Mouse (Mus musculus) limb, embryonic 13.5 days (tissue): ENCODE measurements at regions not wholly inside any gene's neighbourhood (a gene's known extent, or its start where the extent isn't known, plus 50 kb on each side); places are given as distances from the start of the nearest gene placed in this dataset.

ENCODE experiments used
- ATAC-seq: fragments of 200-750 bp; cut with Nextera tagmentation; 2 replicates; pipeline ENCODE4 v1.8.0; 2017; ENCODE audit warnings: low read depth, moderate number of reproducible peaks, moderate TSS enrichment; ENCODE audit not compliant: low FRiP score
- H3K27ac ChIP-seq: fragments of 300-500 bp; sonication (generic); 2 replicates; pipeline ENCODE4 v1.5.1; 2015; ENCODE audit warnings: inconsistent platforms, mild to moderate bottlenecking, moderate library complexity
- H3K27me3 ChIP-seq: fragments of 300-500 bp; sonication (generic); 2 replicates; pipeline ENCODE4 v1.6.1; 2015; ENCODE audit warnings: mild to moderate bottlenecking, inconsistent platforms
- H3K36me3 ChIP-seq: fragments of 300-500 bp; sonication (generic); 2 replicates; pipeline ENCODE4 v1.6.1; 2015; ENCODE audit warnings: inconsistent platforms, mild to moderate bottlenecking, moderate library complexity
- H3K4me1 ChIP-seq: fragments of 300-500 bp; sonication (generic); 2 replicates; pipeline ENCODE4 v1.6.1; 2015; ENCODE audit warnings: inconsistent platforms
- H3K4me2 ChIP-seq: fragments of 300-500 bp; sonication (generic); replicated peaks from 2 replicates; pipeline ENCODE4 v1.6.1; 2015; ENCODE audit warnings: inconsistent platforms, mild to moderate bottlenecking, moderate library complexity
- H3K4me3 ChIP-seq: fragments of 300-500 bp; sonication (generic); 2 replicates; pipeline ENCODE4 v1.5.1; 2015; ENCODE audit warnings: moderate library complexity, mild to moderate bottlenecking, inconsistent platforms
- H3K9ac ChIP-seq: fragments of 300-500 bp; sonication (generic); 2 replicates; pipeline ENCODE4 v1.6.1; 2015; ENCODE audit warnings: mild to moderate bottlenecking, inconsistent platforms
- H3K9me3 ChIP-seq: fragments of 300-500 bp; sonication (generic); 2 replicates; pipeline ENCODE4 v1.6.1; 2016; ENCODE audit warnings: inconsistent platforms
- WGBS: fragments of 180-500 bp; shearing (Covaris S2); methylation state at CpG from one replicate; pipeline ENCODE4 v1.1.7; 2015; 5-methylcytosine and 5-hydroxymethylcytosine counted together

- H3K9me3 ChIP-seq: no peaks in the 10 kb centered on the region
- no peak for ATAC-seq
- H3K27ac ChIP-seq: no peak overlapping the region
- no peaks in the 10 kb centered on the region for H3K27me3 ChIP-seq
- no peaks in the 10 kb centered on the region for H3K4me1 ChIP-seq
- no peak overlapping the region for H3K4me2 ChIP-seq
- WGBS: 73% methylated on average over 1 of the region's 1 CpGs
- no peaks in the 10 kb centered on the region for H3K36me3 ChIP-seq
- H3K9ac ChIP-seq: no peak overlapping the region
- no peak overlapping the region for H3K4me3 ChIP-seq
Observed at GRCm38 (mm10) chr2:117910781-117911180, 200.9 kb upstream of the Thbs1 start.

DNA sequence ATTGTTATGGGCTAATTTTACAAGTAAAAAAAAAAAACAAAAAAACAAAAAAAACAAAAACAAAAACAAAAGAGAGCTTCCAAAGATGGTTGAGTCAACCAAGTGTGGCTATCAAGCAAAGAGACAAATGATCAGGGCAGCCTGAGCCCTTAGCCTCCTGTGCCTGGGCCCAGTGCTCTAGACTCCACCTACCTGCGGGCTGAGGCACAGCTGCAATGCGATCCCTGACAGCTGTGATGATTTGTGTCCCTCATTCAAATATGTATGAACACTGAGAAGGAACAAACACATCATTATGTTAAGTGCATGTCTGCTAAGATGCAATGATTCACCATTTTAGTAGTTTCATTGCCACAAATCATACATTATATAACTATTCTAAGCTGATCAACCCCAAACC lies 199.0 kb upstream of the Thbs1 start:
- ATAC-seq: no peak
- Histone ChIP-seq H3K9ac (no peak overlapping the region), H3K4me1 (no peaks in the 10 kb centered on the region), H3K27ac (no peak overlapping the region), H3K4me3 (no peak overlapping the region), H3K36me3 (no peaks in the 10 kb centered on the region), H3K27me3 (no peaks in the 10 kb centered on the region), H3K4me2 (no peak overlapping the region), H3K9me3 (no peaks in the 10 kb centered on the region)
- 50% methylated on average over 2 of the region's 2 CpGs for WGBS

GRCm38 (mm10) chr2:117913846-117914245 lies 197.8 kb upstream of the Thbs1 start:
- Histone ChIP-seq H3K27ac (no peak overlapping the region), H3K27me3 (no peaks in the 10 kb centered on the region), H3K9me3 (no peaks in the 10 kb centered on the region), H3K4me3 (no peak overlapping the region), H3K4me1 (no peaks in the 10 kb centered on the region), H3K36me3 (no peaks in the 10 kb centered on the region), H3K9ac (no peak overlapping the region), H3K4me2 (no peak overlapping the region)
- ATAC-seq: no peak
- 93% methylated on average over 4 of the region's 4 CpGs for WGBS

DNA sequence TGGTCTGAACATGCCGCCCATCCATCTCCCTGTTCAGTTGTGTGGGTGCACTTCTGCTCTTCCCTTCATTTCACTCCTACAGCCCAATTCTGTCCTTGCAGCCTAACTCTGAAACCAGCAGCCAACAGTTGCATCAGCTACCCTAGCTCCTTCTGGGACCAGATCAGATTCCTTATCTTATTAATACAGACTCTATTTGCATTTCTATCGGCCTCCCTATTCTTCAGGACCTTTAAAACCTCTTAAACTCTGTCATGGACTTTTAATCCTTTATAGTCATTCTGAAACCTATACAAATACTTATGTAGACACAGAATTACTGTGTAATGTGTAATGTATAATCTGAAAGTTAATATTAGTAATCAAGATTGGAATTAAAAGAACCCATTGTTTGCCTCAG lies 195.9 kb upstream of the Thbs1 start:
- H3K36me3 ChIP-seq: no peaks in the 10 kb centered on the region
- H3K4me2 ChIP-seq: no peak overlapping the region
- no peak overlapping the region for H3K4me3 ChIP-seq
- no peaks in the 10 kb centered on the region for H3K27me3 ChIP-seq
- no peak overlapping the region for H3K9ac ChIP-seq
- H3K27ac ChIP-seq: no peak overlapping the region
- H3K4me1 ChIP-seq: no peaks in the 10 kb centered on the region
- 87% methylated on average over 2 of the region's 2 CpGs for whole genome bisulfite sequencing
- ATAC-seq: no peak
- H3K9me3 ChIP-seq: no peaks in the 10 kb centered on the region

DNA sequence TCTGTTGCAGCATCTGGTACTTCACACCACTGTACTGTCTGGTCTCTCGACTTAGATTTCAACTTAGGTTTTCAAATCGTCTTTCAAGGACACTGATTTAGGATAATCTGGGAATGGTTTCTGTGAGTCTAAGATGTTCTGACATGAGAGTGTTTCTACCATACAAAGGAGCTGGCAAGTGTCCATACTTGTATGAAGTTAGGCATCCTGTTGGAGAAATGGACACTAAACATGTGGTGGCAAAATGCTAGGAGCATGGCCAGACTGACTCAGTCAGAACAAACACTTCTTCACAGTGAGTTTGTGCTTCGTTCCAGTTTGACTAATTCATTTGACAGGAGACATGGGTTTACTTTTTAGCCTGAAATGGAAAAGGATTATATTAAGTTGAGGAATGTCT lies 194.5 kb upstream of the Thbs1 start:
- no peak overlapping the region for H3K4me2 ChIP-seq
- H3K9ac ChIP-seq: no peak overlapping the region
- no peaks in the 10 kb centered on the region for H3K9me3 ChIP-seq
- H3K4me3 ChIP-seq: no peak overlapping the region
- no peak for ATAC-seq
- WGBS: 80% methylated on average over 3 of the region's 3 CpGs
- H3K36me3 ChIP-seq: no peaks in the 10 kb centered on the region
- H3K4me1 ChIP-seq: no peaks in the 10 kb centered on the region
- no peak overlapping the region for H3K27ac ChIP-seq
- no peaks in the 10 kb centered on the region for H3K27me3 ChIP-seq

DNA sequence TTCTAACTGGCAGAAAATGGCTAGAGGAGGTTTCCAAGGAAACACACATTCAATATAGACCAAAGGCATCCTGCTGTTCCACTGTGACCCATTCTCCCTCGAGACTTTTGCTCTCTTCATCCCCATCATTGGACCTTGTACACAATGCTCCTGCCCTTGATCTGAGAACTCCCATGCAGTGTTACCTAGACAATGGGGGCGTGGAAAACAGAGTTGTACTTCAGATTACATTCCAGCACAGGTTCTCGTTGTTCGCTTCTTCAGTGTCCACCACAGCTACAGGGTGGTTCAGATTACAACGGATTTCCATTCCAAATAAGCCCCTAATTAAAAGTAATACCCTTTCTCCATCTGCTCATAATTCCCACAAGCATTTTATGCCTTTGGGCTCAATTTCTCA lies 186.8 kb upstream of the Thbs1 start:
- ATAC-seq: no peak; the same call in 1 of the 2 replicates
- Histone ChIP-seq H3K9ac (no peak overlapping the region), H3K36me3 (no peaks in the 10 kb centered on the region), H3K9me3 (no peaks in the 10 kb centered on the region), H3K27me3 (no peaks in the 10 kb centered on the region), H3K4me1 (peaks cover 19% of the 10 kb centered on the region), H3K27ac (no peak overlapping the region), H3K4me2 (no peak overlapping the region), H3K4me3 (no peak overlapping the region)
- 39% methylated on average over 5 of the region's 5 CpGs for WGBS

DNA sequence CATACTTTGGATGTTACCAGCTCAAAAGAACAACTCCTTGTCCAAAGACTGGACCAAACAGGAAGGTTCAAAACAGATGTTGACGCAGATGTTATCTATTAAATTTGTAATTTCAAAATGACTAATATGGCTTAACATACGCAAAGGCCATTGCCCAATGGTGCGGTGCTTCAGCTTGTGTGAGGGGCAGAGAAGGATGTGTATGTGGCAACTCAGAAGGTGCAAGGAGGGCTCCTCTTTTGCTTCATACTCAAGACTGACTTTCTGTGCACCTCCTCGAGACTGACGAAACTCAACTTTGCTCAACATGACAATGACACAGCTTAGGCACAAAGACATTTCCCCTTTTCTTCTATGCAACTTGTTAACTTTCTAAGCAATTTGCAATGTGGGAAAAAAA lies 186.3 kb upstream of the Thbs1 start:
- Histone ChIP-seq H3K4me1 (peaks cover 19% of the 10 kb centered on the region), H3K27ac (no peak overlapping the region), H3K4me2 (no peak overlapping the region), H3K36me3 (no peaks in the 10 kb centered on the region), H3K9me3 (no peaks in the 10 kb centered on the region), H3K9ac (no peak overlapping the region), H3K4me3 (no peak overlapping the region), H3K27me3 (no peaks in the 10 kb centered on the region)
- 75% methylated on average over 5 of the region's 5 CpGs for WGBS
- ATAC-seq: no peak

DNA sequence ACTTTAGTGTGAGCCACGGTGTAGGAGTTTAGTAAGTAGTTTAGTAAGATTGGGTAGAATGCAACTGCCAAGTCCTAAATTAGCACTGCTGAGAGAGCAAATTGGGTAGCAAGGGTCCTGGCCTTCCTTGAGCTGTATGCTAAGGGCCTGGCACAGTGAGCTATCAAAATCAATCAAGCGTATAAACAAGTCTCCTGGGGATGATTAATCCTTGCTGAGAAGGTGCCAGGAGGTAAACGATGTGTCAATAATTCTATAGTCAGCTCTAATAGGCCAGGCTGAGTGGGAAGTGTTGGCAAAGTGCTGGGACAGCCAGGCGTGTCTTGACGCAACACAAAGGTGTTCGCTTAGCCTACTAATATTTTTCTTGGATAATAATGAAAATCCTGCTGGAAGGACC lies 183.6 kb upstream of the Thbs1 start:
- peaks cover 19% of the 10 kb centered on the region for H3K4me1 ChIP-seq
- 49% methylated on average over 6 of the region's 6 CpGs for WGBS
- peak; percentile 80; the same call in 1 of the 2 replicates for ATAC-seq
- H3K36me3 ChIP-seq: no peaks in the 10 kb centered on the region
- H3K9ac ChIP-seq: no peak overlapping the region
- H3K9me3 ChIP-seq: 0 out of 2 replicates have a peak, but pooled peaks cover 5% of the 10 kb centered on the region
- H3K27ac ChIP-seq: no peak overlapping the region
- no peak overlapping the region for H3K4me3 ChIP-seq
- no peaks in the 10 kb centered on the region for H3K27me3 ChIP-seq
- H3K4me2 ChIP-seq: no peak overlapping the region

- H3K27me3 ChIP-seq: no peaks in the 10 kb centered on the region
- no peak for ATAC-seq
- H3K9me3 ChIP-seq: 0 out of 2 replicates have a peak, but pooled peaks cover 5% of the 10 kb centered on the region
- 67% methylated on average over 1 of the region's 1 CpGs for WGBS
- no peak overlapping the region for H3K9ac ChIP-seq
- peaks cover 18% of the 10 kb centered on the region for H3K4me1 ChIP-seq
- no peak overlapping the region for H3K4me2 ChIP-seq
- H3K27ac ChIP-seq: no peak overlapping the region
- no peaks in the 10 kb centered on the region for H3K36me3 ChIP-seq
- H3K4me3 ChIP-seq: no peak overlapping the region
Observed at GRCm38 (mm10) chr2:117929586-117929985, 182.1 kb upstream of the Thbs1 start.

DNA sequence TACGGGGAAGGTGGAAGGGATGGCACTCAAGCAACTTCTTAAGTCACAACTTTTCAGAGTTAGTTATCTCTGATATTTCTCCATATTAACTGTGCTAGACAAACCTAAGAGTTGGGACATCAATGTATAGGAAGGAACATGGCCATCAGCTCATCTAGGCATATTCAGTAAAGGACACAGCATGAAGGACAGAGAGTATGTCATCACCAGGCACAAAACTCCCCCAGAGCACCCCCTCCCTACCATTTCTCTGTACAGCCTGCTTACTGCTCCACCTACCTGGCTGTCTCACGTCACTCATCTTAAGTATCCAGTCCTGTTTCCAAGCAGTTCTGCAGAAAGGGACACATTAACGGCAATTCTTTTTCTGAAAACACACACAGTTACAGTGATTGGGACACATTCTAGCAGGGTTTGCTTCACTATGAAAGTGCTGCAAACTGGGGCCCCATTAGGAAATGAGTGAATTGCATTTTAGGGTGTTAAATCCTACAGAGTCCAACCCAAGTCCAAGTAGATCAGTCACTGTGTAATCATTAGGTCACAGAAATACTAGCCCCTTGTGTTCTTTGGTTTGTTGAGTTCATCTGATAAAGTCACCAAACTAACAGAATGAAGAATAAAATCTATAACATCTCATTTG lies 180.7 kb upstream of the Thbs1 start:
- Histone ChIP-seq H3K4me3 (no peak overlapping the region), H3K4me1 (peaks cover 17% of the 10 kb centered on the region), H3K9ac (no peak overlapping the region), H3K9me3 (0 out of 2 replicates have a peak, but pooled peaks cover 5% of the 10 kb centered on the region), H3K27me3 (no peaks in the 10 kb centered on the region), H3K36me3 (no peaks in the 10 kb centered on the region), H3K4me2 (no peak overlapping the region), H3K27ac (no peak overlapping the region)
- no peak for ATAC-seq
- WGBS: 85% methylated on average over 3 of the region's 3 CpGs

DNA sequence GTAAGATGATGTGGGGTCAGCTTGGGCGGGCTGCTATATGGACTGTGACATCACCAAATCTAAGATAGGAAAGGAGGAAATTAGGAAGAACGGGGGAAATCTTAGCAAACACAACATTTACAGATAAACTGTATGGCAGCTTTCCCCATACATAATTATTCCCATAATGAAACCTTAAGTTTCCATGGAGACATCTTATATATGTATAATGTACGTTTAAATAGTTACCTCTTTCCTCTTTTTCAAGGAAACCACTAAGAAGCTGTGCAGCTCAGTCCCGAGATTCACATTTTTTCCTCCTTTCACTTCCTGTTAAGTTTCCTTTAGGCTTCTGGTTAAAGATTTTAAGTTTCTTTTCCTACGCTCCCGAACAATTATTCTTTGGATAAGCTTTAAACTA lies 175.1 kb upstream of the Thbs1 start:
- Histone ChIP-seq H3K27ac (0 out of 2 replicates have a peak overlapping the region, but pooled peaks have one; percentile 7), H3K4me1 (peaks cover 23% of the 10 kb centered on the region), H3K36me3 (no peaks in the 10 kb centered on the region), H3K27me3 (no peaks in the 10 kb centered on the region), H3K4me3 (no peak overlapping the region), H3K9me3 (0 out of 2 replicates have a peak, but pooled peaks cover 5% of the 10 kb centered on the region), H3K9ac (no peak overlapping the region), H3K4me2 (no peak overlapping the region)
- no peak for ATAC-seq
- 70% methylated on average over 6 of the region's 6 CpGs for WGBS

DNA sequence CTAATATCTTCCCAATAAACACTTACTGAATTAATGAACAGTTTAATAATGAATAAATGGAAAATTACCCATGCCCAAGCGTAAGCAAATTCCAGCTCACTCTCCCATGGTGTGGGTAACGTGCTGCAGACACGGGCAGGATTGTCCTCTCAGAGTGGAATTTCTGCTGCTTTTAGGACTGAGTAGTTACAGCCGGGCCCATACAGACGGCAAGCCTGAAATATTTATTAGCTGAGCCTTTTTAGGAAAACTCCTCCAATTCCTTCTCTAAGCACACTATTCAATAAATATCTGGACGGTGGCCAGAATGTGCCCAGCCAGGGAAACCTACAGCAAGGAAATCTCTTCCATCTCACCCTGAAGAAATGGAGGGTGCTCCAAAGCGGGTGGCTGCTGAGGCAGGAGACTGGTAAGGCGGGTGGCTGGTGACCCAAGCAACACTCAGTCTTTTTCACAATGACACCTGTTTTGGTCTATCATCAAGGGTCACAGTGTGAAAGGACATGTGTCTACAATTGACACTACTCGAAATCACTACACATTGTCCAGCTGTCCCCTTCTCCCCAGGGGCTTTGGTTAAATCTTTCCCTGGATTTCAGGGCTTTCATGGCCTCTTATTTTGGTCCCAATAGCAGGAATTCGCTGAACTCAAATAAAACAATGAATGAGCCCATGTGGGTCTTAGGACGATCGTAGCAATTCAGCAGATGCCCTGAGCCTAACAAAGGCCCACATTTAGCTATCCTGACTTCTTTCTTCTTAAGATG lies 173.2 kb upstream of the Thbs1 start:
- H3K36me3 ChIP-seq: no peaks in the 10 kb centered on the region
- WGBS: 35% methylated on average over 12 of the region's 12 CpGs
- peaks cover 30% of the 10 kb centered on the region for H3K4me1 ChIP-seq
- no peak overlapping the region for H3K4me3 ChIP-seq
- no peak overlapping the region for H3K4me2 ChIP-seq
- H3K27me3 ChIP-seq: no peaks in the 10 kb centered on the region
- peak overlapping the region; percentile 73; the same call in 1 of the 2 replicates for H3K27ac ChIP-seq
- no peaks in the 10 kb centered on the region for H3K9me3 ChIP-seq
- no peak overlapping the region for H3K9ac ChIP-seq
- peak; percentile 78 for ATAC-seq
